In genomic region chr17:28279780-28280422, GRCm38 (mm10) we compare ENCODE assay signal across 8 mouse cellular contexts. TPM values are rescaled to one million over a fixed set of nuclear protein-coding genes. Genes with fewer than 3 reads are reported as not detected.
A peak's percentile ranks its signal among the peaks of the same experiment; 100 is the strongest.
DNase-seq lines count a peak whose midpoint lies in the region; ATAC-seq lines count a peak whose summit lies in the region.

No protein-coding gene starts in this region.

- no peak overlapping the region for H3K4me3 ChIP-seq in stomach, embryonic 14.5 days (ENCODE audit: low read depth, low read length)

- H3K4me2 ChIP-seq in stomach, embryonic 14.5 days (replicated peaks; ENCODE audit: low read depth, low read length), result no peak overlapping the region

- H3K4me1 ChIP-seq in stomach, embryonic 14.5 days (ENCODE audit: control insufficient read depth, insufficient read depth, low read length), result peaks cover 21% of the 10 kb centered on the region

- DNase-seq in cerebellum, postnatal 10 days, result peak; percentile 65 to 72
- no peak for DNase-seq in cerebellum, adult 8-10 months
- peak; percentile 86 for DNase-seq in MN1 (ENCODE audit: low spot score)
- DNase-seq in heart, adult 8-10 months (ENCODE audit: low spot score), result peak; percentile 49
- DNase-seq in kidney, postnatal 25 days, result peak; percentile 92 to 96

- no peak overlapping the region for H3K9ac ChIP-seq in stomach, embryonic 14.5 days (replicated peaks; ENCODE audit: low read depth, low read length)

- ATAC-seq in stomach, embryonic 14.5 days (ENCODE audit: insufficient number of reproducible peaks, insufficient read depth, low FRiP score, low read depth), result peak; percentile 8; the same call in 1 of the 2 replicates
- no peak for ATAC-seq in CD4-positive, CD25-positive, alpha-beta regulatory T cell, adult 4 months
- no peak for ATAC-seq in megakaryocyte progenitor cell, adult 5-6 weeks (replicated peaks; ENCODE audit: poor library complexity)

- H3K36me3 ChIP-seq in stomach, embryonic 14.5 days (ENCODE audit: control insufficient read depth, insufficient read depth, low read length), result no peaks in the 10 kb centered on the region

- no peaks in the 10 kb centered on the region for H3K9me3 ChIP-seq in stomach, embryonic 14.5 days (ENCODE audit: control insufficient read depth, low read depth, low read length)

- 62% methylated on average over 15 of the region's 15 CpGs for WGBS in stomach, embryonic 14.5 days

- no peaks in the 10 kb centered on the region for H3K27me3 ChIP-seq in stomach, embryonic 14.5 days (ENCODE audit: control insufficient read depth, insufficient read depth, low read length)

- no peak overlapping the region for H3K27ac ChIP-seq in stomach, embryonic 14.5 days (ENCODE audit: low read length)

RNA-seq across cellular contexts. Expression of gene Fance, which starts 33.4 kb away (rescaled TPM):
- 10 to 100 TPM in 3 of 4 experiments, 1 to 10 TPM in 1; 9.2 to 15.2 (median 12.3) TPM for total RNA-seq in heart, adult 8-10 months (2022)
- 26.5 and 29.9 TPM in 2 replicates for polyA plus RNA-seq in stomach, embryonic 14.5 days (2014; fragmentation: Nextera tagmentation; extraction: Ambion mirVana)
- polyA plus RNA-seq in CD4-positive, CD25-positive, alpha-beta regulatory T cell, adult 4 months (2017; shearing (Covaris generic)), result 1 to 10 TPM; 3.7 to 7.7 TPM
- 28.7 and 34.8 TPM in 2 replicates for total RNA-seq in megakaryocyte progenitor cell, adult 5-6 weeks (2015)
- 11.0 and 14.8 TPM in 2 replicates for total RNA-seq in megakaryocyte progenitor cell, adult 5-6 weeks (2017)

RNA-seq across cellular contexts. Expression of gene Ppard, which starts 47.4 kb away (rescaled TPM):
- 10 to 100 TPM; 32.4 to 33.8 (median 33.1) TPM for total RNA-seq in heart, adult 8-10 months (2022)
- polyA plus RNA-seq in stomach, embryonic 14.5 days (2014; fragmentation: Nextera tagmentation; extraction: Ambion mirVana), result 3.4 TPM in 2 replicates
- polyA plus RNA-seq in CD4-positive, CD25-positive, alpha-beta regulatory T cell, adult 4 months (2017; shearing (Covaris generic)), result 1 to 10 TPM; 2.6 to 4.6 TPM
- total RNA-seq in megakaryocyte progenitor cell, adult 5-6 weeks (2015), result 7.4 and 7.7 TPM in 2 replicates
- 1.9 and 2.7 TPM in 2 replicates for total RNA-seq in megakaryocyte progenitor cell, adult 5-6 weeks (2017)

RNA-seq across cellular contexts. Expression of gene Rpl10a, which starts 48.4 kb away (rescaled TPM):
- total RNA-seq in heart, adult 8-10 months (2022), result 100 to 1,000 TPM; 377 to 423 (median 382) TPM
- 797 and 911 TPM in 2 replicates for polyA plus RNA-seq in stomach, embryonic 14.5 days (2014; fragmentation: Nextera tagmentation; extraction: Ambion mirVana)
- polyA plus RNA-seq in CD4-positive, CD25-positive, alpha-beta regulatory T cell, adult 4 months (2017; shearing (Covaris generic)), result 100 to 1,000 TPM; 798 to 811 TPM
- total RNA-seq in megakaryocyte progenitor cell, adult 5-6 weeks (2015), result 3,042 and 3,166 TPM in 2 replicates
- total RNA-seq in megakaryocyte progenitor cell, adult 5-6 weeks (2017), result 795 and 921 TPM in 2 replicates
